Mouse (Mus musculus) c-Kit-negative CD71-positive TER-119-positive erythroid progenitor cells, embryonic 14.5 days (primary cell): Measurements from ENCODE around the gene Rbbp6.

Experiments used
- DNase-seq: peaks from one replicate; pipeline ENCODE4 v3.0.0-alpha.2; 2013; ENCODE audit warnings: low read depth, low spot score

Gene Rbbp6

GRCm38 (mm10) chr7:122970864-122971420 is 5.5 kb downstream of the Rbbp6 start:
- peak; percentile 25 for DNase-seq

DNA sequence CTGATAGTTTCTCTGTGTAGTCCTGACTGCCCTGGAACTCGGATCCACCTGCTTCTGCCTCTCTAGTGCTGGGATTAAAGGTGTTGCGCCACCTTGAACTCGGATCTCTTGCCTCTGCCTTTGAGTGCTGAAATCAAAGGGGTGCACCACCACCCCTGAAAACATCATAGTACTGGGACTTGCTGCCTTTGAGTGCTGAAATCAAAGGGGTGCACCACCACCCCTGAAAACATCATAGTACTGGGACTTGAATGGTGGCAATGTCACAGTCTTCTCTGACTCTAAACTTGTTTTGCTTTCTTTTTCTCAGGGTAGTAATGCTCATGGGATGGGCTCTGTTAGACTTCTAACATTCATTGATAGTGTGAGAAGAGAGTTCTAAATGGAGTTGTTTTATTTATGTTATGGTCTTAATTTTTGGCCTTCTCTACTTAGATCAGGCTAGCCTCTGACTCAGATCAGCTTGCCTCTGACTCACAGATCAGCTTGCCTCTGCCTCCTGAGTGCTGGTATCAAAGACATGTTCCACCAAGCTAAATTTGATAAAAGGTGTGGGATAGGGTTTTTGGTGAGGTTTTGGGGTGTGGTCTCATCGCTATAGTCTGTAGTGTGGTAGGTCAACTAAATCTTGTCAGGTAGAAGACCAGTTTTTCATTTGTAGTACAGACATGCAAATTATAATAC is 6.7 kb downstream of the Rbbp6 start:
- no peak for DNase-seq

DNA sequence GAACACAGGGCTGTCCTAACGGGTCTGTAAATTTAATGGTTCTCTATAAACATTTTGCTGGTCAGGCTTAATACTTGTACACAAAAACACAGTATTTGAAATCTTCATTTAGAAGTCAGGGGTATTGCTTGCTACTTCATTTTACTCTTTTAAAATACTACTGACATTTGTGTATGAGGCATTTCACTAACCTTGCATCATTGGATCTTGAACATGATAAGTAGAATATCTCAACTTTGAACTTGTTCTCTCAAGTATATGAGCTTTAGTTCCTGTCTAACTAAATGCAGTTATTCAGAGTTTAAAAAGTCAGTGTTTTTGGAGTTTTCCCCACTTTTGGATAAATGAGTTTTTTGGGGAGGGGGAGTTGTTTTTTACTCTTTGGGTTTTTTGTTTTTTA is 14.0 kb downstream of the Rbbp6 start:
- DNase-seq, result no peak

- DNase-seq, result no peak
Observed at GRCm38 (mm10) chr7:122998189-122998588, 32.7 kb downstream of the Rbbp6 start.

- no peak for DNase-seq
Observed at GRCm38 (mm10) chr7:122999871-123000396, 34.4 kb downstream of the Rbbp6 start.

GRCm38 (mm10) chr7:123000796-123001195 is 35.3 kb downstream of the Rbbp6 start:
- no peak for DNase-seq

DNA sequence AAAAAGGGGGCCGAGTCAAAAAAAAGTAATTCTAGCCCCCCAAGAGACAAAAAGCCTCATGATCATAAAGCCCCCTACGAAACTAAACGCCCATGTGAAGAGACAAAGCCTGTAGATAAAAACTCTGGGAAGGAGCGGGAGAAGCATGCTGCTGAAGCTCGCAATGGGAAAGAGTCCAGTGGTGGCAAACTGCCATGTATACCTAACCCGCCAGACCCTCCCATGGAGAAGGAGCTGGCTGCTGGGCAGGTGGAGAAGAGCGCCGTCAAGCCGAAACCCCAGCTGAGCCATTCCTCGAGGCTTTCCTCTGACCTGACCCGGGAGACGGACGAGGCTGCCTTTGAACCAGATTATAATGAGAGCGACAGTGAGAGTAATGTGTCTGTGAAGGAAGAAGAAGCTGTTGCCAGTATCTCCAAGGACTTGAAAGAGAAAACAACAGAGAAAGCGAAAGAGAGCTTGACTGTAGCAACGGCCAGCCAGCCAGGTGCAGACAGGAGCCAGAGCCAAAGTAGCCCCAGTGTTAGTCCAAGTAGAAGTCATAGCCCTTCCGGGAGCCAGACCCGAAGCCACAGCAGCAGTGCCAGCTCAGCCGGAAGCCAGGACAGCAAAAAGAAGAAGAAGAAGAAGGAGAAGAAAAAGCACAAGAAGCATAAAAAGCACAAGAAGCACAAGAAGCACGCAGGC is 36.0 kb downstream of the Rbbp6 start:
- DNase-seq, result no peak

- DNase-seq, result no peak
Observed at GRCm38 (mm10) chr7:123002028-123002410, 36.5 kb downstream of the Rbbp6 start.

GRCm38 (mm10) chr7:123003207-123003606 is 37.7 kb downstream of the Rbbp6 start:
- no peak for DNase-seq

DNA sequence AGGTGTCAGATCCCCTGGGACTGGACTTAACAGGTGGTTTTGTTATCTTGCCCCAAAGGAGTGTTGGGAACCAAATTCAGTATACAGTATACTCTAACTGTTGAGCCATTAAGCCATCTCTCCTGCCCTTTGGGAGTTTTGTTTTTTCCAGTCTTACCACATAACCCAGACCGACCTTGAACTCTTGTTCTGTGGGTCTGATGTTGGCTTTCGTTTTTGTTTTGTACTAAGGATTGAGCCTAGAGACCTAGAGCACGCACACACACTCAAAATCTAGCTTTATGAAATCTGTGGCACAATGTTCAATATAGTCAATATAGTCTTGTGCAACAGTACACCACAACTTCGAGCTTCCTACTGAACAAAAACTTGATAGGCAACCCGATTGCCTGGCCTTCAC is 39.0 kb downstream of the Rbbp6 start:
- no peak for DNase-seq

DNA sequence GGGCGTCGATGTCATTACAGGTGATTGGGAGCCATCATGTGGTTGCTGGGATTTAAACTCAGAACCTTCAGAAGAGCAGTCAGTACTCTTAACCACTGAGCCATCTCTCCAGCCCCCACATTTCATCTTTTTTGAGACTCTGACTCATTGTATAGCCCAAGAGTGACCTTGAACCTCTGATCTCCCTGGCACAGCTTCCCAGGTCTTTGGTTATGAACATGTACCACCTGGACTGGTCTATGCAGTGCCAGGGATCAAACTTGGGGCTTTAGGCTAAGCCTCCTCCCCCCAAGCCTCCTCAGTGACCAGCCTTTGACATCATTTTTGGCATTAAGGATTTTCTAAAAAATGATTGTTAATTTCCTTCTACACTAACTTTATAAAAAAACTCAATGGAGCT is 40.8 kb downstream of the Rbbp6 start:
- no peak for DNase-seq

- no peak for DNase-seq
Observed at GRCm38 (mm10) chr7:123007743-123008142, 42.3 kb downstream of the Rbbp6 start.

DNA sequence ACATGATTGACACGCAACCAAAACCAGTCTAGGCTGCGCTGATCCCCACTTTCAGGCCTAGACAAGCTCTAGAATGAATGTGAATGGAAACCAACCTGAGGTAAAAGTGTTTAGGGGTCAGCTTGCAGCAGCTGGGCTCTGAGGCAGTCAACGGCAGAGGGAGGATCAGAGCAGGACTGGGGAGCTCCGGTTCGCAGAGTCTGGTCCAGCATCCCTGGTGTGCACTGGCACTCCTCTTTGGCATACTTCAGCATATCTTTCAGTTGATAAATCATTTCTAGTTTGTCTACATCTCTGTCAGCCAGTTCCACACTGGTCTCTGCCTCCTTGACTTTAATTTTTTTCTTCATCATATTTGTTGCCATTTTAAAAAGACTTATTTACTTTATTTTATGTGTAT is 48.0 kb downstream of the Rbbp6 start:
- no peak for DNase-seq

- no peak for DNase-seq
Observed at GRCm38 (mm10) chr7:123014729-123015128, 49.2 kb downstream of the Rbbp6 start.

DNA sequence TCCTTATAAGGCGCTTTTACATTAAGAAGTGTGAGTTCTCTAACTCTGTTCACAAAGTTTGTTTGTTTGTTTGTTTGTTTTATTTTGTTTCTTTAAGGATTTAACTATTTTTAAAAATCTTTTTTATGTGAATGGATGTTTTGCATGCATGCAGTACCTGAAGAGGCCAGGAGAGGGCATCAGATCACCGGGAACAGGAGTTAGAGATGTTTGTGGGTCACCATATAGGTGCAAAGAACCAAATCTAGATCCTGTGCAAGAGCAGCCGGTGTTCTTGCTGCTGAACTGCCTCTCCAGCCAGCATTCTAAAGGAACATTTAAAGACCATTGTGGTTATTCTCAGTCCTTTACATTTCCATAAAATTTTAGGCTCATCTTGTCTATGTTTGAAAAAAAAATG is 52.1 kb downstream of the Rbbp6 start:
- peak; percentile 11 for DNase-seq

DNA sequence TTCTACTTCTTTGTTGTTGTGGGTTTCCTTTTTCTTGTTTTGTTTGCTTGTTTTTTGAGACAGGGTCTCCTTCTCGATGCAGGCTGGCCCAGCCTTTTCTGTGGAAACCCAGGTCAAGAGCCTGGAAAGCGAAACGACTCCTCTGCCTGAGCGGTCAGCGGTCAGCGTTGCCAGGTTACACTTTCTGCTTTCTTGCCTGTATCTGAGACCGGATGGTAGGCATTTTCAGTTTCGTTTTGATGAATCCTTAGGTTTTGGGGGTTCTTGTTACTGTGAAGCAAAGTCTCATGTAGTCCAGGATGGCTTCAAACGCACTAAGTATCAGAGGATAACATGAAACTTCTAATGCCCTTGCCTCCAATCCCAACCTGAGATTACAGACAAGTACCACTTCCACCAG is 59.6 kb downstream of the Rbbp6 start:
- no peak for DNase-seq

DNA sequence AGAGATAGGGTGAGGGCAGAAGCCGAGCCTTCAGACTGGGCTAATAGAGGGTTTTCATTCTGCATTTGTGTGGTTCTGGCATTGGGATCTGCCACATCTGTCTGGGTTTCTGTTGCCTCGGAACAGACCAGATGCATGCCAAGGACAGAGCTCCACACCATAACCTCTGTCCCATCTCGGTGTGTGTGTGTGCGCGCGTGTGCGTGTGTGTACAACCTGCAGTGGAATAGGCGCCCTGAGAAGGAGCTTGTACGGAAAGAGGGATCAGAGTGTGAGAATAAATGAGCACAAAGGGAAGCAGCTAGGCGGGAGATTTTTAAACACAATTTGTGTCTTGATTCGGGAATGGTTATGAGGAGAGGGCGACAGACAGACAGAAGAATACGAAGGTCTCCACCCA is 64.8 kb downstream of the Rbbp6 start:
- no peak for DNase-seq

DNA sequence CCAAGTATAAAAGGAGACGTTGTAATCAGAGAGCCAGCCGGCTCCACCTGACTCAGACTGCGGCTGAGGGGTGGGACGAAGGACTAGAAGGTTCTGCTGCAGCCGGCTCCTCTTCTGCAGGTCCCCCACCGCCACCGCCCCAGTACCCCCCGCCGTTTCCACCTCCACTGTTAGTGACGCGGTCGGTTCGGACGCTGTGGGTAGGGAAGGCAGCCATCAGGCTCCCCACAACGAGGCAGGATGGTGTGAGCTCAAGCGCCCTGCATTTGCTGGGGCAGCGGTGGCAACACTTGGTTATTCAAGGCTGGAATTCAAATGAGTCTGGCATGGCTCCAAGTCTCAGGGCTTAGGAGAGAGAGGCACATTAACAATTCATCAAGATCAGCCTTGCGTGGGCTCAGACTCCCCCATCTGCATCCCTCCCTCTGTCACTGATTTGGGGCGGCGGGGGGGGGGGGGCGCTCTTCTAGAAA is 65.3 kb downstream of the Rbbp6 start:
- no peak for DNase-seq

DNA sequence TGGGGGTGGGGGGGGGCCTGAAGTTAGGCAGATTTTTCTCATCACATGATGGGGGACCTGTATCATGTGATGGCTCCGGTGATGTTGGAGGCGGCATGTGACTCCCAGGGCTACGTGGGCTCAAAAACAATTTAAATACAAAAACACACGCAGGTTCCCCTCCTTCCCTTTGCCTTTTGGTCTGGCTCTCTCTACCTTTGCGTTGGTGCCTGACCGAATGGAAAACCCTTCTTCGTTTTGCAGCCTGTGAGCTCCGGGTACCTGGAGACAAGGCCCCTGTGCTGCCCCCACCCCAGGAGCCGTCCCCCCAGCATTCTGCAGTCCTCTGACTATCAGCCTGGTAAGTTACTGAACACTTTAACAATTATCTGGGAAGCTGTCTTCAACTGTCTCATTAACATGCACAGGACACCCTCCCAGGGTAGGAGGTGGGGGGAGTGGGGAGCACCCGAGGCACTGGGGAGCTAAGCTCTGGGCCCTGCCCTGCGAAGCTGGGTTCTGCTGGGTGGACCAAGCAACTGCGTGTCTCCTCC is 65.8 kb downstream of the Rbbp6 start:
- no peak for DNase-seq

DNA sequence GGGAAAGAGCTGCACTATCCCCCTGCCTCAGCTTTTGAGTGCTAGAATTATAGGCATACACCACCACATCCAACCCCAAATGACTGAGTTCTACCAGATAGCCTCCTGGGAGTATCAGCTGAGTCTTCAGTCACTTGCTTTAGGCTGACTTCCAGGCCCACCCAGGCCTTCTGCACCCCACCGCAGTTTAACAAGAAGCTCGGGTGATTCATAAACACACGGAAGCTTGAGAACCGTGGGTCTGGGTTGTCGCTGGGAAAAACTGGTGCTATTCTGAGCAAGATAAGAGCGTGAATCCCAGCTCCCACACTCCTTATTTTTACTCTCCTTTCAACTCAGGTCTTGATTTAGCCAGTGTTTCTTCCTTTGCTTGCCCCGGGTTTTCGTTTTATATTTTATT is 69.8 kb downstream of the Rbbp6 start:
- no peak for DNase-seq

- peak; percentile 20 for DNase-seq
Observed at GRCm38 (mm10) chr7:123039302-123039701, 73.8 kb downstream of the Rbbp6 start.

DNA sequence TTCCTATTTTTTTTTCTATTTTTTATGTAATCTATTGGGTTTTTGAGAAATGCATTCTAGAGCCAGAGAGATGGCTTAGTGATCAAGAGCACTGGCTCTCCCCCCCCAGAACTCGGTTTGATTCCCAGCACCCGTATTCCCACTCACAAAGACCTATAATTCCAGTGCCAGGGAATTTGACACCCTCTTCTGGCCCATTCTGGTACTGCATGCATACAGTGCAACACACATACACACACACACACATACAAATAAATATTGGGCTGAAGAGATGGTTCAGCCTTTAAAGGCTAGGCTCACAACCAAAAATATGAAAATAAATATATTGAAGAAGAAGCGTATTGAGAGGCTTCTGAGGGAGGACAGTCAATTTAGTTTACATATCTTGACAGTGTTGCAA is 79.7 kb downstream of the Rbbp6 start:
- no peak for DNase-seq
